Comparison of ENCODE assay signal across 16 mouse cellular contexts in genomic region chr13:103423417-103423816, GRCm38 (mm10).
A peak's percentile ranks its signal among the peaks of the same experiment; 100 is the strongest.
DNase-seq lines count a peak whose midpoint lies in the region; ATAC-seq and TF ChIP-seq lines count a peak whose summit lies in the region.
"Had no signal": no experiment of that assay in that cellular context is flagged by ENCODE, and none has a peak within 500 bp of the region (broad histone marks: within the 10 kb centered on the region; RNA-seq: fewer than 3 reads in every experiment).

No protein-coding gene starts in this region.

- H3K27me3 ChIP-seq in forebrain, embryonic 15.5 days = no peaks in the 10 kb centered on the region
- H3K27me3 ChIP-seq in forebrain, embryonic 10.5 days (ENCODE audit: poor library complexity, severe bottlenecking) = no peaks in the 10 kb centered on the region
- H3K27me3 ChIP-seq in liver, postnatal 0 days (ENCODE audit: insufficient read depth, low read length) = no peaks in the 10 kb centered on the region
- H3K27me3 ChIP-seq: embryonic facial prominence, embryonic 12.5 days; kidney, embryonic 15.5 days; liver, embryonic 12.5 days had no signal

- WGBS in forebrain, embryonic 15.5 days = 64% methylated on average over 8 of the region's 8 CpGs
- 89% methylated on average over 8 of the region's 8 CpGs for WGBS in forebrain, embryonic 10.5 days
- 73% methylated on average over 8 of the region's 8 CpGs for WGBS in liver, postnatal 0 days (ENCODE audit: insufficient replicate concordance)

- DNase-seq in forebrain, embryonic 10.5 days (ENCODE audit: extremely low spot score, low spot score) = no peak
- DNase-seq in NIH3T3 (ENCODE audit: low read depth) = peak; percentile 24
- DNase-seq in fibroblast of lung, adult 2 months (ENCODE audit: low read depth) = peak; percentile 40
- DNase-seq in heart, postnatal 10 days = peak; percentile 32 to 47
- DNase-seq in liver, postnatal 0 days = no peak
- DNase-seq: cerebellum, adult 9-11 months had no signal

- TF ChIP-seq EP300 in liver, postnatal 0 days (IDR thresholded peaks at IDR 0.05; ENCODE audit: low read depth) = no peak

- H3K36me3 ChIP-seq in forebrain, embryonic 15.5 days = no peaks in the 10 kb centered on the region
- H3K36me3 ChIP-seq in forebrain, embryonic 10.5 days (replicated peaks) = no peaks in the 10 kb centered on the region
- H3K36me3 ChIP-seq in liver, postnatal 0 days (replicated peaks; ENCODE audit: insufficient read depth, low read length) = no peaks in the 10 kb centered on the region
- H3K36me3 ChIP-seq: embryonic facial prominence, embryonic 12.5 days; kidney, embryonic 15.5 days; liver, embryonic 12.5 days; midbrain, embryonic 10.5 days had no signal

- H3K4me3 ChIP-seq in forebrain, embryonic 15.5 days = no peak overlapping the region
- H3K4me3 ChIP-seq in forebrain, embryonic 10.5 days = no peak overlapping the region
- H3K4me3 ChIP-seq in liver, postnatal 0 days (ENCODE audit: low read depth, low read length) = no peak overlapping the region
- H3K4me3 ChIP-seq: embryonic facial prominence, embryonic 12.5 days; kidney, embryonic 15.5 days; layer of hippocampus, adult 2 months; liver, embryonic 12.5 days; midbrain, embryonic 10.5 days; myocyte had no signal

- no peak overlapping the region for H3K9ac ChIP-seq in forebrain, embryonic 15.5 days (replicated peaks)
- no peak overlapping the region for H3K9ac ChIP-seq in liver, postnatal 0 days (replicated peaks)
- H3K9ac ChIP-seq: embryonic facial prominence, embryonic 12.5 days; kidney, embryonic 15.5 days; liver, embryonic 12.5 days had no signal

- TF ChIP-seq CTCF in liver, postnatal 0 days (IDR thresholded peaks at IDR 0.05; ENCODE audit: low read depth) = no peak

- intact Hi-C loops in heart, postnatal 10 days (cut with DNase I) = no loop called here

- ATAC-seq in forebrain, embryonic 15.5 days (replicated peaks) = peak; percentile 68
- no peak for ATAC-seq in CD4-positive, CD25-positive, alpha-beta regulatory T cell, adult 4 months
- ATAC-seq in liver, postnatal 0 days = no peak
- ATAC-seq: inflammation-experienced regulatory T-cells, adult 6 months; liver, embryonic 12.5 days; lung, postnatal 0 days had no signal

- H3K9me3 ChIP-seq in forebrain, embryonic 15.5 days = no peaks in the 10 kb centered on the region
- H3K9me3 ChIP-seq in forebrain, embryonic 10.5 days = no peaks in the 10 kb centered on the region
- H3K9me3 ChIP-seq in liver, postnatal 0 days (ENCODE audit: low read length) = no peaks in the 10 kb centered on the region
- H3K9me3 ChIP-seq: embryonic facial prominence, embryonic 12.5 days; kidney, embryonic 15.5 days; liver, embryonic 12.5 days; midbrain, embryonic 10.5 days had no signal

- 0 out of 2 replicates have a peak, but pooled peaks cover 11% of the 10 kb centered on the region for H3K4me1 ChIP-seq in forebrain, embryonic 15.5 days
- no peaks in the 10 kb centered on the region for H3K4me1 ChIP-seq in forebrain, embryonic 10.5 days
- no peaks in the 10 kb centered on the region for H3K4me1 ChIP-seq in liver, postnatal 0 days (ENCODE audit: insufficient read depth)
- H3K4me1 ChIP-seq: embryonic facial prominence, embryonic 12.5 days; kidney, embryonic 15.5 days; liver, embryonic 12.5 days; midbrain, embryonic 10.5 days had no signal

- H3K27ac ChIP-seq in forebrain, embryonic 15.5 days (replicated peaks) = no peak overlapping the region
- H3K27ac ChIP-seq in forebrain, embryonic 10.5 days = no peak overlapping the region
- no peak overlapping the region for H3K27ac ChIP-seq in liver, postnatal 0 days (ENCODE audit: low read depth)
- H3K27ac ChIP-seq: embryonic facial prominence, embryonic 12.5 days; kidney, embryonic 15.5 days; layer of hippocampus, adult 2 months; liver, embryonic 12.5 days; midbrain, embryonic 10.5 days had no signal

- no peak overlapping the region for H3K4me2 ChIP-seq in forebrain, embryonic 15.5 days (replicated peaks)
- no peak overlapping the region for H3K4me2 ChIP-seq in liver, postnatal 0 days (ENCODE audit: low read depth, low read length)
- H3K4me2 ChIP-seq: embryonic facial prominence, embryonic 12.5 days; kidney, embryonic 15.5 days; liver, embryonic 12.5 days had no signal

Comparison
In these comparisons a context has a peak if more than half of its experiments do, and no peak if none do; other contexts are left out.
1. DNase-seq: peak in NIH3T3 (single experiment), fibroblast of lung, adult 2 months (single experiment) and heart, postnatal 10 days (2 of 2); none in forebrain, embryonic 10.5 days (single experiment) and liver, postnatal 0 days (single experiment).